ENCODE assay signal across 8 mouse cellular contexts in genomic region chr14:62975046-62975445, GRCm38 (mm10). TPM values are rescaled to one million over a fixed set of nuclear protein-coding genes. Genes with fewer than 3 reads are reported as not detected.
DNase-seq lines count a peak whose midpoint lies in the region; ATAC-seq lines count a peak whose summit lies in the region.

No protein-coding gene starts in this region.

- peak; percentile 65 for DNase-seq in forebrain, embryonic 14.5 days (ENCODE audit: low spot score)
- DNase-seq in R1 (ENCODE audit: low read depth, low spot score), result peak; percentile 61
- DNase-seq in cerebellum, postnatal 25 days, result peak; percentile 74 to 82
- DNase-seq in heart, adult 9 months (ENCODE audit: low spot score in 2 of 2), result peak; percentile 1 to 65
- DNase-seq in layer of hippocampus, postnatal 10 days (ENCODE audit: low spot score in 2 of 2), result peak; percentile 80
- DNase-seq in testis, postnatal 14 days (ENCODE audit: low spot score), result peak; percentile 31

- no peak overlapping the region for H3K9ac ChIP-seq in forebrain, embryonic 14.5 days (ENCODE audit: low read length)
- H3K9ac ChIP-seq in forebrain, embryonic 15.5 days (replicated peaks), result no peak overlapping the region

- no peak for ATAC-seq in forebrain, embryonic 14.5 days
- no peak for ATAC-seq in forebrain, embryonic 15.5 days (replicated peaks)
- peak; percentile 54 for ATAC-seq in megakaryocyte progenitor cell, adult 5-6 weeks (replicated peaks; ENCODE audit: poor library complexity)

- no peaks in the 10 kb centered on the region for H3K36me3 ChIP-seq in forebrain, embryonic 14.5 days (ENCODE audit: control insufficient read depth, insufficient read depth, low read length)
- H3K36me3 ChIP-seq in forebrain, embryonic 15.5 days, result no peaks in the 10 kb centered on the region

- H3K27ac ChIP-seq in forebrain, embryonic 14.5 days (ENCODE audit: low read depth, low read length), result no peak overlapping the region
- no peak overlapping the region for H3K27ac ChIP-seq in forebrain, embryonic 15.5 days (replicated peaks)

- H3K9me3 ChIP-seq in forebrain, embryonic 14.5 days (replicated peaks; ENCODE audit: control insufficient read depth, low read length), result no peaks in the 10 kb centered on the region
- H3K9me3 ChIP-seq in forebrain, embryonic 15.5 days, result no peaks in the 10 kb centered on the region

- H3K4me3 ChIP-seq in forebrain, embryonic 14.5 days (ENCODE audit: low read depth, low read length), result no peak overlapping the region
- no peak overlapping the region for H3K4me3 ChIP-seq in forebrain, embryonic 15.5 days

- no peaks in the 10 kb centered on the region for H3K4me1 ChIP-seq in forebrain, embryonic 14.5 days (ENCODE audit: control insufficient read depth, insufficient read depth, low read length)
- H3K4me1 ChIP-seq in forebrain, embryonic 15.5 days, result no peaks in the 10 kb centered on the region

- no peak overlapping the region for H3K4me2 ChIP-seq in forebrain, embryonic 14.5 days (ENCODE audit: low read length)
- no peak overlapping the region for H3K4me2 ChIP-seq in forebrain, embryonic 15.5 days (replicated peaks)

- no peaks in the 10 kb centered on the region for H3K27me3 ChIP-seq in forebrain, embryonic 14.5 days (replicated peaks; ENCODE audit: control insufficient read depth, insufficient read depth, low read length)
- H3K27me3 ChIP-seq in forebrain, embryonic 15.5 days, result no peaks in the 10 kb centered on the region

- WGBS in forebrain, embryonic 14.5 days, result 7% methylated on average over 5 of the region's 5 CpGs
- WGBS in forebrain, embryonic 15.5 days, result 12% methylated on average over 5 of the region's 5 CpGs

RNA-seq across cellular contexts. Expression of gene Defb48, which starts 9.3 kb away (rescaled TPM):
- not detected in 2 replicates for polyA plus RNA-seq in forebrain, embryonic 14.5 days (2014; fragmentation: Nextera tagmentation; extraction: Ambion mirVana)
- polyA plus RNA-seq in forebrain, embryonic 15.5 days (2015; fragmentation: Nextera tagmentation; extraction: Ambion mirVana), result not detected in 2 replicates
- total RNA-seq in layer of hippocampus, postnatal 10 days (2021), result not detected
- not detected in 2 replicates for total RNA-seq in megakaryocyte progenitor cell, adult 5-6 weeks (2015)
- not detected in 2 replicates for total RNA-seq in megakaryocyte progenitor cell, adult 5-6 weeks (2017)

RNA-seq across cellular contexts. Expression of gene Defb47, which starts 22.8 kb away (rescaled TPM):
- not detected in 2 replicates for polyA plus RNA-seq in forebrain, embryonic 14.5 days (2014; fragmentation: Nextera tagmentation; extraction: Ambion mirVana)
- polyA plus RNA-seq in forebrain, embryonic 15.5 days (2015; fragmentation: Nextera tagmentation; extraction: Ambion mirVana), result not detected in 2 replicates
- total RNA-seq in layer of hippocampus, postnatal 10 days (2021), result not detected
- total RNA-seq in megakaryocyte progenitor cell, adult 5-6 weeks (2015), result not detected in 2 replicates
- total RNA-seq in megakaryocyte progenitor cell, adult 5-6 weeks (2017), result not detected in 2 replicates

RNA-seq across cellular contexts. Expression of gene Defb43, which starts 36.5 kb away (rescaled TPM):
- polyA plus RNA-seq in forebrain, embryonic 14.5 days (2014; fragmentation: Nextera tagmentation; extraction: Ambion mirVana), result not detected in 2 replicates
- not detected in 2 replicates for polyA plus RNA-seq in forebrain, embryonic 15.5 days (2015; fragmentation: Nextera tagmentation; extraction: Ambion mirVana)
- total RNA-seq in layer of hippocampus, postnatal 10 days (2021), result not detected
- not detected in 2 replicates for total RNA-seq in megakaryocyte progenitor cell, adult 5-6 weeks (2015)
- not detected in 2 replicates for total RNA-seq in megakaryocyte progenitor cell, adult 5-6 weeks (2017)
